Mouse (Mus musculus) forebrain, embryonic 16.5 days (tissue): ENCODE results near the gene Smim13. TPM values are rescaled to one million over a fixed set of nuclear protein-coding genes. Genes with fewer than 3 reads are reported as not detected.
"Not testable (repeated sequence)": the region's sequence is repeated elsewhere in the genome, so short reads cannot be mapped to it uniquely, and the experiment has no call there.

ENCODE experiments used
- ATAC-seq: fragments of 200-750 bp; cut with Nextera tagmentation; 2 replicates; pipeline ENCODE4 v1.8.0; 2017; ENCODE audit warnings: mild to moderate bottlenecking, moderate library complexity
- H3K27ac ChIP-seq: fragments of 300-500 bp; sonication (generic); 2 replicates; pipeline ENCODE4 v1.5.1; 2014; ENCODE audit warnings: low read length, control low read depth
- H3K27me3 ChIP-seq: fragments of 300-500 bp; sonication (generic); replicated peaks from 2 replicates; pipeline ENCODE4 v1.6.1; 2014; ENCODE audit warnings: low read length; ENCODE audit not compliant: control insufficient read depth, insufficient read depth
- H3K36me3 ChIP-seq: fragments of 300-500 bp; sonication (generic); 2 replicates; pipeline ENCODE4 v1.6.1; 2014; ENCODE audit not compliant: control insufficient read depth, insufficient read depth
- H3K4me1 ChIP-seq: fragments of 300-500 bp; sonication (generic); replicated peaks from 2 replicates; pipeline ENCODE4 v1.6.1; 2014; ENCODE audit warnings: low read length; ENCODE audit not compliant: control insufficient read depth, insufficient read depth
- H3K4me2 ChIP-seq: fragments of 300-500 bp; sonication (generic); 2 replicates; pipeline ENCODE4 v1.6.1; 2014; ENCODE audit warnings: mild to moderate bottlenecking, low read length, control low read depth
- H3K4me3 ChIP-seq: fragments of 300-500 bp; sonication (generic); replicated peaks from 2 replicates; pipeline ENCODE4 v1.5.1; 2014; ENCODE audit warnings: mild to moderate bottlenecking, low read length, control low read depth
- H3K9ac ChIP-seq: fragments of 300-500 bp; sonication (generic); replicated peaks from 2 replicates; pipeline ENCODE4 v1.6.1; 2014; ENCODE audit warnings: low read depth, low read length, control low read depth
- H3K9me3 ChIP-seq: fragments of 300-500 bp; sonication (generic); 2 replicates; pipeline ENCODE4 v1.6.1; 2016; ENCODE audit warnings: low read length; ENCODE audit not compliant: control insufficient read depth
- WGBS: fragments of 180-500 bp; shearing (Covaris S2); extraction: QIAGEN DNeasy Blood & Tissue Kit; methylation state at CpG from one replicate; pipeline ENCODE4 v1.1.7; 2014; 5-methylcytosine and 5-hydroxymethylcytosine counted together
- polyA plus RNA-seq: library from polyadenylated mRNA; unstranded; fragments of >200 nt; fragmentation: Nextera tagmentation; extraction: Ambion mirVana; gene quantifications from 2 replicates; pipeline ENCODE4 v1.2.1, GENCODE M21; 2015

Gene Smim13
- polyA plus RNA-seq, 1 experiment from 2014 or later, result 26.9 TPM

DNA sequence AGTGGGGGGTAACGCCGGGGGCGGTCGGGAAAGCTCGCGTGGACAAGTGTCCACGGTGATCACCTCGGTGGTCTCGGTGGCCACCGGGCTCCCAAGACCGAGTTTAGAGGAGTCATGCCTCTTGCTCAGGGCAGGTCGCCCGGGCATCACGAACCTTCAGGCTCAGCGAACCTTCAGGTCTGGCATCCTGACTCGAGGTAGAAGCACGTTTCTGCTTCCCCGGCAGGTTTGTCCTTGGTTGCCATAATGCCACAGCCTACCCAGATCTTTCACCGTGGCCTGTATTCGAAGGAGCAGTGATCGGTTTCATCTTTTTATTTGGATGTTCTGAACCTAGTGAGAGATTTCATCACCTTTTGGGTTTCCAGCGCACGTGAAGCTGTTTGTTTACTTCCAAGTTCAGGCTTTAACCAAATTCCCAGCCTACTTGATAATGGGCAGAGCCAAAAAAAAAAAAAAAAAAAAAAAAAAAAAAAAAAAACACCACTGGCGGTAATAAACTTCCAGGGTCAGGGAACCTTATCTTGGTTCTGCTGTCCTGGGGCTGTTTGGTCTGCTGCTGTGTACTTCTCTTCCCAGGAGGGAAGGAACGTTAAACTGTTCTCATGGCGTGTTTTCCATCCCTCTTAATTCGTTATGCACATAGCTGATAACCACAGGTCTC lies 806 bp downstream of the Smim13 start:
- 0 out of 2 replicates have a peak, but pooled peaks cover 5% of the 10 kb centered on the region for H3K27me3 ChIP-seq
- peak overlapping the region; percentile 84; the same call in 1 of the 2 replicates for H3K27ac ChIP-seq
- ATAC-seq, result no peak
- H3K9me3 ChIP-seq, result no peaks in the 10 kb centered on the region
- H3K4me2 ChIP-seq, result peak overlapping the region; percentile 77
- H3K36me3 ChIP-seq, result no peaks in the 10 kb centered on the region
- H3K4me1 ChIP-seq, result peaks cover 13% of the 10 kb centered on the region
- peak overlapping the region; percentile 87 for H3K9ac ChIP-seq
- H3K4me3 ChIP-seq, result peak overlapping the region; percentile 87
- WGBS, result under 1% methylated on average over 27 of the region's 27 CpGs

DNA sequence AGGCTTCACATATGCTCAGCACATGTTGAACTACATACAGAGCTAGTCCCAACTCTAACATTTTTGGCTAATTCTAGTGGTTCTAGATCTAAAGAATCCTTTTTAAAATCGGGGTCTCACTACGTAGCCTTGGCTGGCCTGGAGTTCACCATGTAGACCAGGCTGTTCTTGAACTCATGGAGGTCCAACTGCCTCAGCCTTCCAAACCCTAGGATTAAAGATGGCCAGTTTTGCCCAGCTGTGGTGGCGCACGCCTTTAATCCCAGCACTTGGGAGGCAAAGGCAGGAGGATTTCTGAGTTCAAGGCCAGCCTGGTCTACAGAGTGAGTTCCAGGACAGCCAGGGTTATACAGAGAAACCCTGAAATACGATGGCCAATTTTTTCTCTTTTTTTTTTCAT lies 1.6 kb downstream of the Smim13 start:
- not testable (repeated sequence) for ATAC-seq, H3K36me3 ChIP-seq, H3K27me3 ChIP-seq, H3K9me3 ChIP-seq, H3K27ac ChIP-seq, H3K9ac ChIP-seq, H3K4me3 ChIP-seq
- peak overlapping the region; percentile 77; the same call in 1 of the 2 replicates for H3K4me2 ChIP-seq
- 93% methylated on average over 5 of the region's 5 CpGs for WGBS
- peaks cover 13% of the 10 kb centered on the region for H3K4me1 ChIP-seq

DNA sequence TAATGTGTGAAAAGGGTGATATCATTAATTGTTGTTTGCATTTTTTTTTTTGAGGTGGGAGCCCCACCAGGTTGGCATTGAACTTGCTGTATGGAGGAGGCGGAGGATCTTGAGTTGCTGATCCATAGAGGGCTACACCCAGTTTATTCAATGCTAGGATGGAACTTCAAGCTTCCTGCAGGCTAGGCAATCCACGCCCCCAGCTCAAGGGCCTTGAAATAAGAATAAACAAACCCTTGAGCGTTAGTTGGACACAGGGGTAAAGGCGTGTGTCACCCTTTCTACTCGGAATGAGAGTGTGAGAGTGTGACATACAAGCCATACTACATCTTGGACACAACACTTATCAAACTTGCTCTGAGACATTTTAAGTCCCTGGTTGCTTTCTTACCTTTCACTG lies 2.0 kb downstream of the Smim13 start:
- Histone ChIP-seq H3K9ac (no peak overlapping the region), H3K4me2 (no peak overlapping the region), H3K4me3 (no peak overlapping the region), H3K4me1 (peaks cover 13% of the 10 kb centered on the region), H3K9me3 (no peaks in the 10 kb centered on the region), H3K36me3 (no peaks in the 10 kb centered on the region), H3K27me3 (0 out of 2 replicates have a peak, but pooled peaks cover 5% of the 10 kb centered on the region), H3K27ac (no peak overlapping the region)
- no peak for ATAC-seq
- WGBS, result 81% methylated on average over 5 of the region's 5 CpGs

DNA sequence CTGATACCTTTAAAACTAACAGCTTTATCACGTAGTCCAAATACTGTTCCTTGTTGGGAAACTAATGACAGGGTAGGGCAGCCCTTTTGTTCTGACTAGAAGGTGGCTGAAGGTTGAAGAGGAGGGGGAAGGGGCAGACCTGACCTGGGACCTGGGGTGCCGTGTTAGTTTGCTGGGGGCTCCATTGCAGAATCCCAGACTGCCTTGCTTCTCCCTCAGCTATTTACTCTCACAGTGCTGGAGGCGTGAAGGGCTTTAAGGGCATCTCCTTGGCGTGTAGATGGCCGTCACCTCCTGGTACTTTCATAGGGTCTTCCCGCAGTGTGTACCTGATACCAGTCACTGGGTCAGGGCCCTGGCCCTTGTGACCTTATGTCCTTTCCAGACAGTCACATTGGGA lies 2.5 kb downstream of the Smim13 start:
- H3K4me2 ChIP-seq, result no peak overlapping the region
- 0 out of 2 replicates have a peak, but pooled peaks cover 5% of the 10 kb centered on the region for H3K27me3 ChIP-seq
- H3K4me1 ChIP-seq, result peaks cover 13% of the 10 kb centered on the region
- no peak overlapping the region for H3K4me3 ChIP-seq
- no peak overlapping the region for H3K27ac ChIP-seq
- no peaks in the 10 kb centered on the region for H3K9me3 ChIP-seq
- H3K36me3 ChIP-seq, result no peaks in the 10 kb centered on the region
- no peak overlapping the region for H3K9ac ChIP-seq
- 85% methylated on average over 6 of the region's 6 CpGs for WGBS
- ATAC-seq, result no peak

DNA sequence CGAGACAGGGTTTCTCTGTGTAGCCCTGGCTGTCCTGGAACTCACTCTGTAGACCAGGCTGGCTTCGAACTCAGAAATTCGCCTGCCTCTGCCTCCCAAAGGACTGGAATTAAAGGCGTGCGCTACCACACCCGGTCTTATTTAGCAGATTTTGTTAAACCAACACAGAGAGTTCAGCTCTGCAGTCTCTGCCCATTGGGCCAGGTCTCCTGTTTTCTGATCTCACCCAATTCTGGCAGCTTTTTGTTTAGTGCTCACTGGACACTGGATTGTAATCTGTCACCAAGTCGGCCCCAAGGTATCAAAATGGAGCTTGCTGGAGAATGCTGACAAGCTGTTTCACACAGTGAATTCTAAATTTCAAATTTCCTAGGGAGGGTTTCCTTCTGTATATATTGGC lies 3.1 kb downstream of the Smim13 start:
- Histone ChIP-seq H3K9ac (no peak overlapping the region), H3K4me3 (no peak overlapping the region), H3K4me2 (no peak overlapping the region), H3K27me3 (0 out of 2 replicates have a peak, but pooled peaks cover 4% of the 10 kb centered on the region), H3K27ac (no peak overlapping the region), H3K4me1 (peaks cover 13% of the 10 kb centered on the region), H3K9me3 (no peaks in the 10 kb centered on the region), H3K36me3 (no peaks in the 10 kb centered on the region)
- ATAC-seq, result no peak
- WGBS, result 89% methylated on average over 7 of the region's 7 CpGs

DNA sequence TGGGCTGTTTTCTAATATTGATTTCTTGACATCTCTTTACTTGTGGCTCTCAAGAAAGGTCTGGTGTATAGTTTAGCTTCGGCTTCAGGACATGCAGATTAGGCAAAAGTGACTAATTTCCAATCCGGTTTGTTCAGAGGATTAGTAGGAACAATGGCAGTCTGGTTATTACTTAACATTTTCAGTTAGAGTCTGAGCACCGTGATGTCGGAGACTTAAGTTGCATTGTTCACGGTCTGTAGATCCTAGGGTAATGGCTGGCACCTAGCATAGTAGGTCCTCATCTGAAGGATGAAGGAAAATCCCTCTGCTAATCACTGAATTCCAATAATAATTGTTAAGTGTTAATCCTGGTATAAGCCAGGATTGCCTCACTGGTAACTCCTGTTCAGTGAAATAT lies 6.5 kb downstream of the Smim13 start:
- ATAC-seq, result no peak
- no peak overlapping the region for H3K27ac ChIP-seq
- H3K27me3 ChIP-seq, result no peaks in the 10 kb centered on the region
- no peak overlapping the region for H3K4me2 ChIP-seq
- H3K4me1 ChIP-seq, result peaks cover 8% of the 10 kb centered on the region
- no peak overlapping the region for H3K9ac ChIP-seq
- no peaks in the 10 kb centered on the region for H3K9me3 ChIP-seq
- H3K4me3 ChIP-seq, result no peak overlapping the region
- no peaks in the 10 kb centered on the region for H3K36me3 ChIP-seq
- 69% methylated on average over 5 of the region's 5 CpGs for WGBS

DNA sequence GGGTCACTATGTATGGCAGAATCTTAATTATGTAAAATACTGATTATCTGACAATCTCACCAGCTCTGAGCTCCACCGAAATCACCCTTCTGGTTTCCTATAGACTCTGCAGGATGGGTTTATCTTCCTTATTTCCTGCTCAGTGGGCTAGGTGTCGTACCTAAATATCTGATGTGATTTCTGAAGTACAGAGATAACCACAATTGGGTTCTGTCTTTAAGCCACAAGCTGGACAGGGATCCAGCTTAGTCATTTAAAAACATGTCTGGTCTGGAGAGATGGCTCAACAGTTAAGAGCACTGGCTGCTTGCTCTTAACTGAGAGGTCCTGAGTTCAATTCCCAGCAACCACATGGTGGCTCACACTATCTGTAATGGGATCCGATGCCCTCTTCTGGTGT lies 7.3 kb downstream of the Smim13 start:
- Histone ChIP-seq H3K27ac (no peak overlapping the region), H3K4me1 (peaks cover 1% of the 10 kb centered on the region; the same call in 1 of the 2 replicates), H3K27me3 (no peaks in the 10 kb centered on the region), H3K4me3 (no peak overlapping the region), H3K4me2 (no peak overlapping the region), H3K9ac (no peak overlapping the region), H3K36me3 (no peaks in the 10 kb centered on the region), H3K9me3 (no peaks in the 10 kb centered on the region)
- no peak for ATAC-seq
- 93% methylated on average over 3 of the region's 3 CpGs for WGBS

DNA sequence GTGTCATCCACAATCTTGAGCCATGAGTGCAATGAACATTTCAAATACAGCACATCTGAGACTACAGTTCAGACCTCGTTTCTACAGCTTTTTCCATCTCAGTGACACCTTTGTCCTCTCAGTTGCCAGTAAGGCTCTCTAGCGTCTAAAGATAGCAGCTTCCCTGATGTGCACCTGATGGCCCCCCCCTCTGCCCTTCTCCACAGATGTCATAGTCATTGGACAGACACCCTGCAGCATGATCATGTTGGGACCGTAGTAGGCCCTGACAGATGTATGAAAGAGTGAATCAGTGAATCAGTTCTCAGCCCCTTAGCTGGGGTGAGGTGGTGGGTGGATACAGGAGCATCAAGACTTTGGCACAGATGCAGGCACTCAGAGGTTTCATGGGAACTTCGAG lies 8.2 kb downstream of the Smim13 start:
- Histone ChIP-seq H3K27ac (no peak overlapping the region), H3K9ac (no peak overlapping the region), H3K36me3 (no peaks in the 10 kb centered on the region), H3K4me3 (no peak overlapping the region), H3K4me2 (no peak overlapping the region), H3K27me3 (no peaks in the 10 kb centered on the region), H3K9me3 (no peaks in the 10 kb centered on the region), H3K4me1 (no peaks in the 10 kb centered on the region)
- ATAC-seq, result no peak
- WGBS, result 82% methylated on average over 4 of the region's 4 CpGs

DNA sequence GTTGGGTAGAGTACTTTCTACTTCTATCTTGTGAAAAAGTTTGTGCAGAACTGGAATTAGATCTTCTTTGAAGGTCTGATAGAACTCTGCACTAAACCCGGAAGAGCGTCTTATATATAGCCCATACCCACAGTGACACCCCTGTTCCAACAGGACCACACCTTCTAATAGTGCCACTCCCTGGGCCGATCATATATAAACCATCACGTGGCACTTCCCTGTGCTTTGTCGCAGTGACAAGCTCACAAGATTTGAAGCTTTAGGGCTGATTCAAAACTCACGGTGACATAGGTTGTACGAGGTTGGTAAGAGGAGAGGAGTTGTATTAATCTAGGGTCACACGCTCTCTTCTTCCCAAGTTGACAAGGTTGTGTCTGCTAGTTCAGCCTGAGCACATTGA lies 12.0 kb downstream of the Smim13 start:
- H3K4me3 ChIP-seq, H3K4me2 ChIP-seq, H3K9me3 ChIP-seq, H3K36me3 ChIP-seq, ATAC-seq, H3K4me1 ChIP-seq, H3K27ac ChIP-seq, H3K9ac ChIP-seq, H3K27me3 ChIP-seq: not testable (repeated sequence)
- WGBS, result 97% methylated on average over 8 of the region's 8 CpGs
